Mouse (Mus musculus) embryonic facial prominence, embryonic 10.5 days (tissue): ENCODE data around the gene Ddc. TPM values are rescaled to one million over a fixed set of nuclear protein-coding genes. Genes with fewer than 3 reads are reported as not detected.

Source experiments
- DNase-seq: peaks from one replicate; pipeline ENCODE4 v3.0.0-alpha.2; 2017; ENCODE audit warnings: low spot score
- H3K27ac ChIP-seq: fragments of 300-500 bp; sonication (generic); replicated peaks from 2 replicates; pipeline ENCODE4 v1.5.1; 2016; ENCODE audit warnings: mild to moderate bottlenecking
- H3K27me3 ChIP-seq: fragments of 300-500 bp; sonication (generic); replicated peaks from 2 replicates; pipeline ENCODE4 v1.6.1; 2016; ENCODE audit warnings: low read depth, mild to moderate bottlenecking; ENCODE audit not compliant: poor library complexity, severe bottlenecking
- H3K36me3 ChIP-seq: fragments of 300-500 bp; sonication (generic); replicated peaks from 2 replicates; pipeline ENCODE4 v1.6.1; 2016; ENCODE audit warnings: mild to moderate bottlenecking, moderate library complexity
- H3K4me1 ChIP-seq: fragments of 300-500 bp; sonication (generic); 2 replicates; pipeline ENCODE4 v1.6.1; 2016
- H3K4me3 ChIP-seq: fragments of 300-500 bp; sonication (generic); 2 replicates; pipeline ENCODE4 v1.5.1; 2016; ENCODE audit warnings: mild to moderate bottlenecking, moderate library complexity
- H3K9me3 ChIP-seq: fragments of 300-500 bp; sonication (generic); 2 replicates; pipeline ENCODE4 v1.6.1; 2016; ENCODE audit warnings: mild to moderate bottlenecking
- WGBS: fragments of 180-500 bp; shearing (Covaris S2); methylation state at CpG from one replicate; pipeline ENCODE4 v1.1.7; 2016; 5-methylcytosine and 5-hydroxymethylcytosine counted together
- polyA plus RNA-seq: library from polyadenylated mRNA; unstranded; fragments of >200 nt; fragmentation: Nextera tagmentation; extraction: Ambion mirVana; gene quantifications from 2 replicates; pipeline ENCODE4 v1.2.1, GENCODE M21; 2016

Ddc gene
- polyA plus RNA-seq, result 6.9 and 8.8 TPM in 2 replicates

GRCm38 (mm10) chr11:11897645-11898357 is at the start of gene Ddc:
TSS of gene Ddc (minus strand) at chr11:11898144.
- Histone ChIP-seq H3K4me1 (peaks cover 9% of the 10 kb centered on the region), H3K9me3 (no peaks in the 10 kb centered on the region), H3K27me3 (no peaks in the 10 kb centered on the region), H3K4me3 (no peak within 1 kb of the TSS), H3K27ac (no peak within 1 kb of the TSS), H3K36me3 (no peaks in the 10 kb centered on the region)
- DNase-seq, result no peak
- 92% methylated on average over 12 of the region's 12 CpGs for WGBS

- H3K27ac ChIP-seq, result no peak overlapping the region
- DNase-seq, result no peak
- WGBS, result 92% methylated on average over 4 of the region's 4 CpGs
- H3K4me3 ChIP-seq, result no peak overlapping the region
- H3K36me3 ChIP-seq, result peaks cover 98% of the 10 kb centered on the region
- peaks cover 60% of the 10 kb centered on the region for H3K4me1 ChIP-seq
- H3K9me3 ChIP-seq, result no peaks in the 10 kb centered on the region
- H3K27me3 ChIP-seq, result no peaks in the 10 kb centered on the region
Measured at GRCm38 (mm10) chr11:11945766-11946165, 47.8 kb upstream of the Ddc start.

- 94% methylated on average over 4 of the region's 4 CpGs for WGBS
- no peak for DNase-seq
- H3K27me3 ChIP-seq, result no peaks in the 10 kb centered on the region
- H3K4me3 ChIP-seq, result no peak overlapping the region
- peaks cover 95% of the 10 kb centered on the region for H3K36me3 ChIP-seq
- peaks cover 53% of the 10 kb centered on the region for H3K4me1 ChIP-seq
- no peaks in the 10 kb centered on the region for H3K9me3 ChIP-seq
- no peak overlapping the region for H3K27ac ChIP-seq
Measured at GRCm38 (mm10) chr11:11944814-11945213, 46.9 kb upstream of the Ddc start.

- Histone ChIP-seq H3K27me3 (no peaks in the 10 kb centered on the region), H3K4me1 (peaks cover 48% of the 10 kb centered on the region), H3K4me3 (no peak overlapping the region), H3K27ac (no peak overlapping the region), H3K9me3 (no peaks in the 10 kb centered on the region), H3K36me3 (peaks cover 97% of the 10 kb centered on the region)
- no peak for DNase-seq
Measured at GRCm38 (mm10) chr11:11944082-11944349, 46.1 kb upstream of the Ddc start.

- Histone ChIP-seq H3K27me3 (no peaks in the 10 kb centered on the region), H3K4me1 (peaks cover 42% of the 10 kb centered on the region), H3K4me3 (no peak overlapping the region), H3K9me3 (no peaks in the 10 kb centered on the region), H3K27ac (peak overlapping the region; percentile 73; the same call in 1 of the 2 replicates), H3K36me3 (peaks cover 97% of the 10 kb centered on the region)
- no peak for DNase-seq
- 87% methylated on average over 13 of the region's 13 CpGs for WGBS
Measured at GRCm38 (mm10) chr11:11943240-11944081, 45.5 kb upstream of the Ddc start.

- Histone ChIP-seq H3K4me1 (peaks cover 34% of the 10 kb centered on the region), H3K27me3 (no peaks in the 10 kb centered on the region), H3K36me3 (peaks cover 97% of the 10 kb centered on the region), H3K4me3 (no peak overlapping the region), H3K9me3 (no peaks in the 10 kb centered on the region), H3K27ac (peak overlapping the region; percentile 73)
- peak; percentile 44 for DNase-seq
- 47% methylated on average over 6 of the region's 6 CpGs for WGBS
Measured at GRCm38 (mm10) chr11:11942320-11943217, 44.6 kb upstream of the Ddc start.

- WGBS, result 72% methylated on average over 5 of the region's 5 CpGs
- H3K27me3 ChIP-seq, result no peaks in the 10 kb centered on the region
Measured at GRCm38 (mm10) chr11:11940833-11941681, 43.1 kb upstream of the Ddc start.

GRCm38 (mm10) chr11:11939611-11940010 is 41.7 kb upstream of the Ddc start:
- no peaks in the 10 kb centered on the region for H3K27me3 ChIP-seq
- no peak for DNase-seq
- H3K27ac ChIP-seq, result no peak overlapping the region
- peaks cover 97% of the 10 kb centered on the region for H3K36me3 ChIP-seq
- WGBS, result 80% methylated on average over 3 of the region's 3 CpGs
- H3K4me1 ChIP-seq, result peaks cover 35% of the 10 kb centered on the region
- no peaks in the 10 kb centered on the region for H3K9me3 ChIP-seq
- H3K4me3 ChIP-seq, result no peak overlapping the region

More at GRCm38 (mm10) chr11:11940833-11941681, 43.1 kb upstream of the Ddc start:
- no peak overlapping the region for H3K27ac ChIP-seq
- peaks cover 35% of the 10 kb centered on the region for H3K4me1 ChIP-seq
- no peak for DNase-seq
- H3K36me3 ChIP-seq, result peaks cover 97% of the 10 kb centered on the region
- H3K4me3 ChIP-seq, result no peak overlapping the region
- H3K9me3 ChIP-seq, result no peaks in the 10 kb centered on the region

- H3K9me3 ChIP-seq, result no peaks in the 10 kb centered on the region
- peak overlapping the region; percentile 41 for H3K27ac ChIP-seq
- no peak overlapping the region for H3K4me3 ChIP-seq
- WGBS, result 93% methylated on average over 1 of the region's 1 CpGs
- no peak for DNase-seq
- peaks cover 32% of the 10 kb centered on the region for H3K4me1 ChIP-seq
- H3K27me3 ChIP-seq, result no peaks in the 10 kb centered on the region
- peaks cover 97% of the 10 kb centered on the region for H3K36me3 ChIP-seq
Measured at GRCm38 (mm10) chr11:11938591-11938990, 40.6 kb upstream of the Ddc start.

GRCm38 (mm10) chr11:11937340-11938030 is 39.5 kb upstream of the Ddc start:
- no peak for DNase-seq
- peaks cover 97% of the 10 kb centered on the region for H3K36me3 ChIP-seq

GRCm38 (mm10) chr11:11934808-11935207 is 36.9 kb upstream of the Ddc start:
- H3K4me3 ChIP-seq, result no peak overlapping the region
- WGBS, result 90% methylated on average over 8 of the region's 8 CpGs
- H3K27ac ChIP-seq, result no peak overlapping the region
- no peaks in the 10 kb centered on the region for H3K27me3 ChIP-seq
- H3K36me3 ChIP-seq, result peaks cover 100% of the 10 kb centered on the region
- H3K9me3 ChIP-seq, result no peaks in the 10 kb centered on the region
- peaks cover 15% of the 10 kb centered on the region for H3K4me1 ChIP-seq
- DNase-seq, result no peak

More at GRCm38 (mm10) chr11:11937340-11938030, 39.5 kb upstream of the Ddc start:
- H3K4me3 ChIP-seq, result no peak overlapping the region
- no peaks in the 10 kb centered on the region for H3K27me3 ChIP-seq
- peak overlapping the region; percentile 45 for H3K27ac ChIP-seq
- peaks cover 21% of the 10 kb centered on the region for H3K4me1 ChIP-seq
- no peaks in the 10 kb centered on the region for H3K9me3 ChIP-seq
- 82% methylated on average over 10 of the region's 10 CpGs for WGBS
